Mouse (Mus musculus) hindbrain, embryonic 16.5 days (tissue): ENCODE measurements at regions not wholly inside any gene's neighbourhood (a gene's known extent, or its start where the extent isn't known, plus 50 kb on each side); places are given as distances from the start of the nearest gene placed in this dataset.

ENCODE experiments used
- ATAC-seq: fragments of 200-750 bp; cut with Nextera tagmentation; 2 replicates; pipeline ENCODE4 v1.8.0; 2017; ENCODE audit warnings: moderate TSS enrichment, moderate library complexity
- H3K27ac ChIP-seq: fragments of 300-500 bp; sonication (generic); 2 replicates; pipeline ENCODE4 v1.5.1; 2014; ENCODE audit warnings: low read depth, mild to moderate bottlenecking, control low read depth, low read length, moderate library complexity
- H3K27me3 ChIP-seq: fragments of 300-500 bp; sonication (generic); replicated peaks from 2 replicates; pipeline ENCODE4 v1.6.1; 2014; ENCODE audit warnings: low read length; ENCODE audit not compliant: control insufficient read depth, insufficient read depth
- H3K36me3 ChIP-seq: fragments of 300-500 bp; sonication (generic); 2 replicates; pipeline ENCODE4 v1.6.1; 2014; ENCODE audit warnings: mild to moderate bottlenecking, low read length, moderate library complexity, mixed read lengths; ENCODE audit not compliant: control insufficient read depth, insufficient read depth
- H3K4me1 ChIP-seq: fragments of 300-500 bp; sonication (generic); 2 replicates; pipeline ENCODE4 v1.6.1; 2014; ENCODE audit warnings: low read depth, low read length; ENCODE audit not compliant: control insufficient read depth, insufficient read depth
- H3K4me2 ChIP-seq: fragments of 300-500 bp; sonication (generic); 2 replicates; pipeline ENCODE4 v1.6.1; 2014; ENCODE audit warnings: mild to moderate bottlenecking, low read length, control low read depth, moderate library complexity
- H3K4me3 ChIP-seq: fragments of 300-500 bp; sonication (generic); 2 replicates; pipeline ENCODE4 v1.5.1; 2014; ENCODE audit warnings: mild to moderate bottlenecking, low read length, control low read depth, moderate library complexity
- H3K9ac ChIP-seq: fragments of 300-500 bp; sonication (generic); 2 replicates; pipeline ENCODE4 v1.6.1; 2014; ENCODE audit warnings: low read depth, mild to moderate bottlenecking, control low read depth, low read length, moderate library complexity
- H3K9me3 ChIP-seq: fragments of 300-500 bp; sonication (generic); 2 replicates; pipeline ENCODE4 v1.6.1; 2014; ENCODE audit warnings: mild to moderate bottlenecking, low read length, moderate library complexity; ENCODE audit not compliant: control insufficient read depth
- WGBS: fragments of 180-500 bp; shearing (Covaris S2); extraction: QIAGEN DNeasy Blood & Tissue Kit; methylation state at CpG from one replicate; pipeline ENCODE4 v1.1.7; 2014; 5-methylcytosine and 5-hydroxymethylcytosine counted together

DNA sequence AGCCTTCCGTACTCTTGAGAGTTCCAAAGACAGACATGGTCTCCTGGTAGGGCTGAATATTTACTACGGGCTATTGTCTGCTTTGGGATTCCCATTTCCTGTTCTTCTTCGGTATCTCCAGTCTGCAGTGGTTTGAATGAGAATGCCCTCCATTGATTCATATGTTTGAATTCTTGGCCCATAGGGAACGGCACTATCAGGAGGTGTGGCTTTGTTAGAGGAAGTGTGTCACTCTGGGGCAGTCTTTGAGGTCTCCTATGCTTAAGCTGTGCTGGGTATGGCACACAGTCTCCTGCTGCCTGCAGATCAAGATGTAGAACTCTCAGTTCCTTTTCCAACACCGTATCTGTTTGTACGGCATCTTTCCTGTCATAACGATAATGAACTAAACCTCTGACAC is 56.7 kb upstream of the Map1b start:
- no peaks in the 10 kb centered on the region for H3K4me1 ChIP-seq

DNA sequence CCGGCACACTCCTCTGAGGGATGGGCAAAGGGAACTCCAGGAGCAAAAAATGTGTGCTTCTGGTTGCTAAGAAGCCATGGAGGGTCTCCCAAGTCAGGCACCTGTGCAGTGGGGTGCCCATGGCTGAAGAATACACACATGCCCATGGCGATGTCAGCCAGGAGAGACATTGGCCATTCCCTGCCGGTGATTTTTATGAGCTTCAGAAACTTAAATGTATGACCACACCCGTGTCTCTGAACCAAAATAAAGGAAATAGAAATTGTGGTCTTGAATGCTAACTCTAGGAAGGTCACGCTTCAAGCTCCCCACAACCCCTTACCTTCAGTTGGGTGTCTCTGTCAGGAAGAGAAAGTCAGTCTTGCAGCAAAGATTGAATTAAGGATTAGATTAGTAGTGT is 56.0 kb upstream of the Map1b start:
- Histone ChIP-seq H3K9ac (no peak overlapping the region), H3K4me1 (no peaks in the 10 kb centered on the region), H3K4me3 (no peak overlapping the region), H3K36me3 (no peaks in the 10 kb centered on the region), H3K9me3 (no peaks in the 10 kb centered on the region), H3K4me2 (no peak overlapping the region), H3K27me3 (no peaks in the 10 kb centered on the region), H3K27ac (no peak overlapping the region)
- 90% methylated on average over 5 of the region's 5 CpGs for WGBS
- no peak for ATAC-seq

More for the DNA sequence above, 56.7 kb upstream of the Map1b start:
- Histone ChIP-seq H3K27ac (no peak overlapping the region), H3K9me3 (no peaks in the 10 kb centered on the region), H3K4me2 (no peak overlapping the region), H3K27me3 (no peaks in the 10 kb centered on the region), H3K4me3 (no peak overlapping the region), H3K9ac (no peak overlapping the region), H3K36me3 (no peaks in the 10 kb centered on the region)
- no peak for ATAC-seq
- 87% methylated on average over 7 of the region's 7 CpGs for WGBS
